Mouse (Mus musculus) brain, embryonic 14.5 days (tissue): ENCODE results near the gene Kcns1.

ENCODE experiments used
- CTCF ChIP-seq: fragments of 200-500 bp; IDR thresholded peaks from 2 replicates; pipeline ENCODE4 v1.5.1; 2012; ENCODE audit warnings: inconsistent platforms, mild to moderate bottlenecking, moderate library complexity, borderline replicate concordance; ENCODE audit not compliant: insufficient read depth, insufficient read length; ENCODE audit errors: extremely low read depth
- POLR2A ChIP-seq: fragments of 200-500 bp; IDR thresholded peaks from 2 replicates; pipeline ENCODE4 v1.6.1; 2012; ENCODE audit warnings: mild to moderate bottlenecking, inconsistent platforms, borderline replicate concordance; ENCODE audit not compliant: poor library complexity, insufficient read depth, insufficient read length, severe bottlenecking; ENCODE audit errors: extremely low read depth

- TF ChIP-seq POLR2A (no peak), CTCF (no peak)
Observed at GRCm38 (mm10) chr2:164177831-164178230, 6.9 kb upstream of the Kcns1 start.
